Mouse (Mus musculus) limb, embryonic 15.5 days (tissue): ENCODE results near the gene Spem1. TPM values are rescaled to one million over a fixed set of nuclear protein-coding genes. Genes with fewer than 3 reads are reported as not detected.

Experiments used
- ATAC-seq: fragments of 200-750 bp; cut with Nextera tagmentation; 2 replicates; pipeline ENCODE4 v1.8.0; 2017; ENCODE audit warnings: low read depth, moderate TSS enrichment; ENCODE audit not compliant: insufficient number of reproducible peaks, low FRiP score, low TSS enrichment
- H3K27ac ChIP-seq: fragments of 300-500 bp; sonication (generic); 2 replicates; pipeline ENCODE4 v1.5.1; 2015; ENCODE audit warnings: moderate library complexity, mild to moderate bottlenecking, inconsistent platforms
- H3K27me3 ChIP-seq: fragments of 300-500 bp; sonication (generic); 2 replicates; pipeline ENCODE4 v1.6.1; 2015; ENCODE audit warnings: inconsistent platforms
- H3K36me3 ChIP-seq: fragments of 300-500 bp; sonication (generic); 2 replicates; pipeline ENCODE4 v1.6.1; 2015; ENCODE audit warnings: inconsistent platforms
- H3K4me1 ChIP-seq: fragments of 300-500 bp; sonication (generic); 2 replicates; pipeline ENCODE4 v1.6.1; 2015; ENCODE audit warnings: inconsistent platforms
- H3K4me2 ChIP-seq: fragments of 300-500 bp; sonication (generic); 2 replicates; pipeline ENCODE4 v1.6.1; 2015; ENCODE audit warnings: mild to moderate bottlenecking, inconsistent platforms
- H3K4me3 ChIP-seq: fragments of 300-500 bp; sonication (generic); 2 replicates; pipeline ENCODE4 v1.5.1; 2015; ENCODE audit warnings: mild to moderate bottlenecking, inconsistent platforms
- H3K9ac ChIP-seq: fragments of 300-500 bp; sonication (generic); 2 replicates; pipeline ENCODE4 v1.6.1; 2015; ENCODE audit warnings: inconsistent platforms
- H3K9me3 ChIP-seq: fragments of 300-500 bp; sonication (generic); 2 replicates; pipeline ENCODE4 v1.6.1; 2016; ENCODE audit warnings: inconsistent platforms
- WGBS: fragments of 180-500 bp; shearing (Covaris S2); methylation state at CpG from one replicate; pipeline ENCODE4 v1.1.7; 2015; 5-methylcytosine and 5-hydroxymethylcytosine counted together
- polyA plus RNA-seq: library from polyadenylated mRNA; unstranded; fragments of >200 nt; fragmentation: Nextera tagmentation; extraction: Ambion mirVana; gene quantifications from 2 replicates; pipeline ENCODE4 v1.2.1, GENCODE M21; 2015

The Spem1 gene
- polyA plus RNA-seq, 1 experiment from 2014 or later: 0.28 TPM

- 3% methylated on average over 13 of the region's 13 CpGs for WGBS
- peaks cover 28% of the 10 kb centered on the region for H3K27me3 ChIP-seq
- no peak; the same call in 1 of the 2 replicates for ATAC-seq
These were observed 26.0 kb downstream of the Spem1 start for GRCm38 (mm10) chr11:69795983-69796435.

GRCm38 (mm10) chr11:69795168-69795982 is 26.6 kb downstream of the Spem1 start, which contains the start of gene Chrnb1:
TSS of gene Chrnb1 (minus strand) at chr11:69795943.
- WGBS: 1% methylated on average over 52 of the region's 52 CpGs
- peaks cover 25% of the 10 kb centered on the region for H3K4me1 ChIP-seq
- peak within 1 kb of the TSS; percentile 91 for H3K4me2 ChIP-seq
- peaks cover 23% of the 10 kb centered on the region for H3K27me3 ChIP-seq
- peak; percentile 94 for ATAC-seq
- H3K9me3 ChIP-seq: no peaks in the 10 kb centered on the region
- H3K4me3 ChIP-seq: peak within 1 kb of the TSS; percentile 42
- H3K9ac ChIP-seq: peak within 1 kb of the TSS; percentile 33
- 0 out of 2 replicates have a peak, but pooled peaks cover 8% of the 10 kb centered on the region for H3K36me3 ChIP-seq
- H3K27ac ChIP-seq: peak within 1 kb of the TSS; percentile 72

More at GRCm38 (mm10) chr11:69795983-69796435, 26.0 kb downstream of the Spem1 start:
- Histone ChIP-seq H3K4me1 (peaks cover 31% of the 10 kb centered on the region), H3K9me3 (no peaks in the 10 kb centered on the region), H3K4me2 (peak overlapping the region; percentile 91), H3K36me3 (0 out of 2 replicates have a peak, but pooled peaks cover 8% of the 10 kb centered on the region), H3K4me3 (peak overlapping the region; percentile 42), H3K9ac (peak overlapping the region; percentile 33; the same call in 1 of the 2 replicates), H3K27ac (no peak overlapping the region)

GRCm38 (mm10) chr11:69793429-69793828 is 28.6 kb downstream of the Spem1 start:
- H3K27ac ChIP-seq: no peak overlapping the region
- 0 out of 2 replicates have a peak, but pooled peaks cover 8% of the 10 kb centered on the region for H3K36me3 ChIP-seq
- peaks cover 11% of the 10 kb centered on the region for H3K4me1 ChIP-seq
- H3K4me2 ChIP-seq: no peak overlapping the region
- H3K9me3 ChIP-seq: no peaks in the 10 kb centered on the region
- peaks cover 18% of the 10 kb centered on the region for H3K27me3 ChIP-seq
- no peak overlapping the region for H3K9ac ChIP-seq
- ATAC-seq: no peak
- H3K4me3 ChIP-seq: no peak overlapping the region
- WGBS: 59% methylated on average over 5 of the region's 5 CpGs

GRCm38 (mm10) chr11:69791420-69791819 is 30.6 kb downstream of the Spem1 start:
- H3K4me1 ChIP-seq: peaks cover 11% of the 10 kb centered on the region
- H3K27me3 ChIP-seq: peaks cover 8% of the 10 kb centered on the region; the same call in 1 of the 2 replicates
- no peaks in the 10 kb centered on the region for H3K9me3 ChIP-seq
- no peak overlapping the region for H3K9ac ChIP-seq
- H3K27ac ChIP-seq: no peak overlapping the region
- 74% methylated on average over 5 of the region's 5 CpGs for WGBS
- no peaks in the 10 kb centered on the region for H3K36me3 ChIP-seq
- no peak overlapping the region for H3K4me2 ChIP-seq
- no peak overlapping the region for H3K4me3 ChIP-seq
- ATAC-seq: no peak

GRCm38 (mm10) chr11:69789431-69789830 is 32.5 kb downstream of the Spem1 start:
- 0 out of 2 replicates have a peak, but pooled peaks cover 3% of the 10 kb centered on the region for H3K27me3 ChIP-seq
- WGBS: 58% methylated on average over 5 of the region's 5 CpGs
- ATAC-seq: no peak

GRCm38 (mm10) chr11:69787306-69787705 is 34.7 kb downstream of the Spem1 start:
- no peak overlapping the region for H3K4me3 ChIP-seq
- peaks cover 8% of the 10 kb centered on the region; the same call in 1 of the 2 replicates for H3K4me1 ChIP-seq
- no peak overlapping the region for H3K27ac ChIP-seq
- no peaks in the 10 kb centered on the region for H3K9me3 ChIP-seq
- H3K9ac ChIP-seq: no peak overlapping the region
- no peaks in the 10 kb centered on the region for H3K27me3 ChIP-seq
- H3K4me2 ChIP-seq: no peak overlapping the region
- no peak for ATAC-seq
- WGBS: 92% methylated on average over 5 of the region's 5 CpGs
- no peaks in the 10 kb centered on the region for H3K36me3 ChIP-seq

More at GRCm38 (mm10) chr11:69789431-69789830, 32.5 kb downstream of the Spem1 start:
- Histone ChIP-seq H3K9me3 (no peaks in the 10 kb centered on the region), H3K4me3 (no peak overlapping the region), H3K27ac (no peak overlapping the region), H3K4me2 (no peak overlapping the region), H3K36me3 (no peaks in the 10 kb centered on the region), H3K4me1 (peaks cover 7% of the 10 kb centered on the region; the same call in 1 of the 2 replicates), H3K9ac (no peak overlapping the region)

GRCm38 (mm10) chr11:69784793-69785272 is 37.1 kb downstream of the Spem1 start:
- no peaks in the 10 kb centered on the region for H3K27me3 ChIP-seq
- H3K4me1 ChIP-seq: peaks cover 8% of the 10 kb centered on the region; the same call in 1 of the 2 replicates
- ATAC-seq: 0 out of 2 replicates have a peak, but pooled peaks have one; percentile 63
- H3K4me2 ChIP-seq: peak overlapping the region; percentile 31
- no peaks in the 10 kb centered on the region for H3K36me3 ChIP-seq
- H3K9ac ChIP-seq: no peak overlapping the region
- WGBS: 35% methylated on average over 15 of the region's 15 CpGs
- H3K27ac ChIP-seq: no peak overlapping the region
- no peaks in the 10 kb centered on the region for H3K9me3 ChIP-seq
- H3K4me3 ChIP-seq: peak overlapping the region; percentile 18

GRCm38 (mm10) chr11:69781828-69782227 is 40.2 kb downstream of the Spem1 start:
- Histone ChIP-seq H3K4me1 (peaks cover 22% of the 10 kb centered on the region), H3K27me3 (no peaks in the 10 kb centered on the region), H3K4me3 (no peak overlapping the region), H3K9ac (no peak overlapping the region), H3K36me3 (peaks cover 16% of the 10 kb centered on the region), H3K4me2 (no peak overlapping the region), H3K9me3 (no peaks in the 10 kb centered on the region), H3K27ac (no peak overlapping the region)
- 25% methylated on average over 4 of the region's 4 CpGs for WGBS
- ATAC-seq: no peak

GRCm38 (mm10) chr11:69778985-69779384 is 43.0 kb downstream of the Spem1 start:
- WGBS: 29% methylated on average over 7 of the region's 7 CpGs
- Histone ChIP-seq H3K27ac (no peak overlapping the region), H3K4me2 (no peak overlapping the region), H3K36me3 (peaks cover 34% of the 10 kb centered on the region), H3K4me1 (peaks cover 14% of the 10 kb centered on the region), H3K4me3 (no peak overlapping the region), H3K27me3 (no peaks in the 10 kb centered on the region), H3K9ac (no peak overlapping the region), H3K9me3 (no peaks in the 10 kb centered on the region)
- no peak for ATAC-seq

GRCm38 (mm10) chr11:69778258-69778982 is 43.6 kb downstream of the Spem1 start:
- H3K27me3 ChIP-seq: no peaks in the 10 kb centered on the region
- H3K4me3 ChIP-seq: no peak overlapping the region
- no peak overlapping the region for H3K4me2 ChIP-seq
- H3K4me1 ChIP-seq: peaks cover 14% of the 10 kb centered on the region
- H3K9me3 ChIP-seq: no peaks in the 10 kb centered on the region
- H3K27ac ChIP-seq: no peak overlapping the region
- 58% methylated on average over 23 of the region's 23 CpGs for WGBS
- no peak overlapping the region for H3K9ac ChIP-seq
- peaks cover 34% of the 10 kb centered on the region for H3K36me3 ChIP-seq
- ATAC-seq: no peak

- Histone ChIP-seq H3K4me1 (peaks cover 14% of the 10 kb centered on the region), H3K27ac (no peak overlapping the region), H3K9ac (no peak overlapping the region), H3K9me3 (no peaks in the 10 kb centered on the region), H3K36me3 (peaks cover 34% of the 10 kb centered on the region), H3K4me3 (no peak overlapping the region), H3K4me2 (no peak overlapping the region), H3K27me3 (no peaks in the 10 kb centered on the region)
- 67% methylated on average over 25 of the region's 26 CpGs for WGBS
- ATAC-seq: no peak
These were observed 44.3 kb downstream of the Spem1 start for GRCm38 (mm10) chr11:69777504-69778257.
